Mouse (Mus musculus) CH12.LX (cell line): ENCODE measurements around the gene Myh11. TPM values are rescaled to one million over a fixed set of nuclear protein-coding genes. Genes with fewer than 3 reads are reported as not detected.

ENCODE experiments used
- DNase-seq: peaks from one replicate; pipeline ENCODE4 v3.0.0-alpha.2; 2013; ENCODE audit errors: extremely low read depth
- H3K27ac ChIP-seq: 2 replicates; pipeline ENCODE4 v1.5.1; 2012; ENCODE audit warnings: low read depth, mild to moderate bottlenecking, control low read depth, moderate library complexity; ENCODE audit not compliant: insufficient read depth
- H3K27me3 ChIP-seq: replicated peaks from 2 replicates; pipeline ENCODE3; 2012; ENCODE audit warnings: inconsistent platforms
- H3K36me3 ChIP-seq, 2 experiments: replicated peaks in 1 of 2; 2 replicates each; pipeline versions ENCODE3 to v1.6.1; 2012; ENCODE audit warnings: inconsistent platforms in 1 of 2, low read length in 1 of 2, mild to moderate bottlenecking in 1 of 2, mixed read lengths in 1 of 2, moderate library complexity in 1 of 2; ENCODE audit not compliant: control insufficient read depth in 1 of 2, insufficient read depth in 1 of 2
- H3K4me1 ChIP-seq, 2 experiments: 2 replicates each; pipeline ENCODE4 v1.6.1; 2012; ENCODE audit warnings: inconsistent platforms in 1 of 2, moderate library complexity in 1 of 2; ENCODE audit not compliant: insufficient read depth in 2 of 2, control insufficient read depth in 1 of 2
- H3K4me2 ChIP-seq: 2 replicates; pipeline ENCODE4 v1.6.1; 2012; ENCODE audit warnings: low read depth, mild to moderate bottlenecking, control low read depth; ENCODE audit not compliant: poor library complexity, insufficient read depth, severe bottlenecking
- H3K4me3 ChIP-seq, 3 experiments: fragments of 150-350 bp in 1 of 3; sonication (generic) in 1 of 3; replicated peaks in 1 of 3; 2 replicates each; pipeline versions ENCODE3 to v1.5.1; 2011 to 2012; ENCODE audit warnings: low read depth in 2 of 3, low read length in 2 of 3, mild to moderate bottlenecking in 2 of 3, moderate library complexity in 2 of 3, control low read depth in 1 of 3, improper control_type of control experiment in 1 of 3, inconsistent platforms in 1 of 3, mixed read lengths in 1 of 3; ENCODE audit not compliant: poor library complexity in 1 of 3
- H3K79me2 ChIP-seq: replicated peaks from 2 replicates; pipeline ENCODE4 v1.6.1; 2012; ENCODE audit warnings: mild to moderate bottlenecking, moderate library complexity; ENCODE audit not compliant: control insufficient read depth, poor library complexity, insufficient read depth, severe bottlenecking; ENCODE audit errors: extremely low read depth
- H3K9ac ChIP-seq: 2 replicates; pipeline ENCODE4 v1.6.1; 2012; ENCODE audit warnings: low read depth, mild to moderate bottlenecking, control low read depth, moderate library complexity; ENCODE audit not compliant: insufficient read depth
- H3K9me3 ChIP-seq: replicated peaks from 2 replicates; pipeline ENCODE3; 2012; ENCODE audit warnings: low read length, inconsistent platforms, mixed read lengths
- BHLHE40 ChIP-seq: IDR thresholded peaks from 2 replicates; pipeline ENCODE4 v1.6.1; 2011; ENCODE audit warnings: mild to moderate bottlenecking, low read depth, low read length, improper control_type of control experiment
- E2F4 ChIP-seq: IDR thresholded peaks from 2 replicates; pipeline ENCODE4 v1.6.1; 2011; ENCODE audit warnings: low read depth, low read length, improper control_type of control experiment; ENCODE audit not compliant: insufficient replicate concordance
- EP300 ChIP-seq: IDR thresholded peaks from 2 replicates; pipeline ENCODE4 v1.6.1; 2011; ENCODE audit warnings: low read length, improper control_type of control experiment
- ETS1 ChIP-seq: conservative IDR thresholded peaks from 2 replicates; pipeline ENCODE4 v1.6.1; 2012; ENCODE audit warnings: low read depth, mild to moderate bottlenecking, inconsistent platforms, low read length, improper control_type of control experiment, moderate library complexity
- IRF4 ChIP-seq: IDR thresholded peaks from 2 replicates; pipeline ENCODE4 v1.6.1; 2014; ENCODE audit warnings: low read depth, mild to moderate bottlenecking, inconsistent platforms, low read length, improper control_type of control experiment
- JUND ChIP-seq: conservative IDR thresholded peaks from 2 replicates; pipeline ENCODE4 v1.6.1; 2011; ENCODE audit warnings: low read depth, low read length, improper control_type of control experiment
- KAT2A ChIP-seq: IDR thresholded peaks from 2 replicates; pipeline ENCODE4 v1.6.1; 2012; ENCODE audit warnings: low read length, improper control_type of control experiment, inconsistent platforms; ENCODE audit not compliant: insufficient replicate concordance
- MAFK ChIP-seq: IDR thresholded peaks from 2 replicates; pipeline ENCODE4 v1.6.1; 2011; ENCODE audit warnings: low read length, improper control_type of control experiment; ENCODE audit not compliant: insufficient replicate concordance
- MEF2A ChIP-seq: IDR thresholded peaks from 2 replicates; pipeline ENCODE4 v1.6.1; 2014; ENCODE audit warnings: low read depth, mild to moderate bottlenecking, inconsistent platforms, low read length, improper control_type of control experiment, borderline replicate concordance
- MXI1 ChIP-seq: IDR thresholded peaks from 2 replicates; pipeline ENCODE4 v1.6.1; 2011; ENCODE audit warnings: mild to moderate bottlenecking, low read depth, low read length, improper control_type of control experiment
- NRF1 ChIP-seq: IDR thresholded peaks from 2 replicates; pipeline ENCODE4 v1.6.1; 2014; ENCODE audit warnings: low read depth, mild to moderate bottlenecking, inconsistent platforms, low read length, improper control_type of control experiment, moderate library complexity
- PAX5 ChIP-seq: IDR thresholded peaks from 2 replicates; pipeline ENCODE4 v1.6.1; 2012; ENCODE audit warnings: low read length, inconsistent platforms, mixed read lengths
- TBP ChIP-seq: conservative IDR thresholded peaks from 2 replicates; pipeline ENCODE4 v1.6.1; 2011; ENCODE audit warnings: low read depth, low read length, improper control_type of control experiment
- TCF12 ChIP-seq: IDR thresholded peaks from 2 replicates; pipeline ENCODE4 v1.6.1; 2014; ENCODE audit warnings: low read depth, mild to moderate bottlenecking, inconsistent platforms, low read length, improper control_type of control experiment
- UBTF ChIP-seq: IDR thresholded peaks from 2 replicates; pipeline ENCODE4 v1.6.1; 2012; ENCODE audit warnings: low read depth, mild to moderate bottlenecking, inconsistent platforms, low read length, improper control_type of control experiment, moderate library complexity
- ZMIZ1 ChIP-seq: IDR thresholded peaks from 2 replicates; pipeline ENCODE4 v1.6.1; 2012; ENCODE audit warnings: low read depth, mild to moderate bottlenecking, inconsistent platforms, low read length, improper control_type of control experiment
- ZNF384 ChIP-seq: IDR thresholded peaks from 2 replicates; pipeline ENCODE4 v1.6.1; 2012; ENCODE audit warnings: low read depth, low read length, improper control_type of control experiment, inconsistent platforms
- dilution Hi-C: fragments of 300-500 bp; cut with MboI; formaldehyde crosslinking; loops from 2 replicates; pipeline ENCODE4 v1.14.3; 2020; ENCODE audit warnings: low sequenced_read_pairs; ENCODE audit not compliant: extremely low pct_unique_long_range_greater_than_20kb, extremely low pct_ligation_motif_present
- in situ Hi-C: fragments of 300-500 bp; cut with MboI; formaldehyde crosslinking; loops from 3 replicates; pipeline ENCODE4 v1.14.3; 2019; ENCODE audit warnings: low sequenced_read_pairs, low pct_ligation_motif_present, low pct_unique_long_range_greater_than_20kb, mixed read lengths
- polyA plus RNA-seq: library from polyadenylated mRNA; unstranded; fragments of >175 nt; gene quantifications from 2 replicates; pipeline ENCODE4 v1.2.1, GENCODE M21; 2012; ENCODE audit warnings: low read depth; ENCODE audit not compliant: insufficient read length
- total RNA-seq, 2 experiments: library from RNA; depleted of rRNA; stranded (reverse); fragments of 300-350 nt in 1 of 2; fragments of >200 nt in 1 of 2; gene quantifications; 2 replicates each; pipeline ENCODE4 v1.2.3; 2012 to 2014

Gene Myh11
- total and polyA plus RNA-seq, 3 experiments: 0.04 to 0.06 (median 0.04) TPM

DNA sequence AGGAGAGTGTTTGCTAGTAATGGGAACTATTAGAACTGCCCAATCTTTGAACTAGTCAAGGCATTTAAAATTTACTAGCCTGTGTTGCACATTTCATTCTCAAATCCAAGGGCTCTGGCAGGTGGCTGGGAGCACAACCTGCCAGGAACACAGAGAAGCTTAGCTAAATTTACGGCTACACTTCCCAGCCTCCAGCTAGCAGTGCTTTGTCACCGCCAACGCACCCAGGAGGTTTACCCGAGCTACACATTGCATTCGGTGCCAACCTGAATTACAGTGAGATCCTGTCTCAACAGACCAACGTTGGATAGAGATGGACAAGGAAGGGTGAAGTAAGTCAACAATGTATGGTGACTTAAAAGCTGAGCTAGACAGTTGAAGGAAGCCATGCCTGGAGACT, 27.9 kb downstream of the Myh11 start:
- Histone ChIP-seq H3K9ac (no peak overlapping the region), H3K4me2 (no peak overlapping the region), H3K79me2 (no peaks in the 10 kb centered on the region), H3K4me3 (no peak overlapping the region), H3K36me3 (no peaks in the 10 kb centered on the region), H3K9me3 (no peaks in the 10 kb centered on the region), H3K27me3 (no peaks in the 10 kb centered on the region), H3K27ac (no peak overlapping the region), H3K4me1 (peaks cover 3 to 13% of the 10 kb centered on the region in 2 experiments; a peak in 3 of 4 replicates)
- in situ Hi-C loops (no loop called here), dilution Hi-C loops (no loop called here)
- no peak for TF ChIP-seq PAX5
- TF ChIP-seq E2F4: no peak
- TF ChIP-seq ZMIZ1: no peak
- TF ChIP-seq UBTF: no peak
- no peak for TF ChIP-seq ZNF384
- no peak for TF ChIP-seq MEF2A
- DNase-seq: no peak

DNA sequence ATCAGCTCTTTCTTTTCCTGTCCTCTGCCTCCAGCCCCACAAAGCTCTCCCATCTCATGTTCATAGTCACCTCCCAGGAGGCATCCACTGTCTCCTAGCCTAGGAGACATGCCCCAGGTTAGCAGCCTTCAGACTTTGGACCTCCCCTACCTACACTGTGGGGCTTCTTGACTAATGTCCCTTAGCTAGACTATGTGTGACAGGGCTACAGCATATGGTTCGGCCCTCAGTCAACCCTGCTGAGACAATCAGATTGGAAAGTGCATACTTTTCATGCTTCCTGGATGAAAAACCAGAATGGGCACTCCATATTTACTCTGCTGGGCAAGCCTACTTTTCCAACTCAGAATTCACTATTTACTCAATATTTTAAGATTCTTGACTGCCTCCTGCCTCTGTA, 28.8 kb downstream of the Myh11 start:
- dilution Hi-C loops: no loop called here
- Histone ChIP-seq H3K27ac (no peak overlapping the region), H3K4me1 (peaks cover 3 to 13% of the 10 kb centered on the region in 2 experiments; a peak in 3 of 4 replicates), H3K36me3 (no peaks in the 10 kb centered on the region), H3K27me3 (no peaks in the 10 kb centered on the region), H3K4me3 (no peak overlapping the region), H3K9ac (no peak overlapping the region), H3K4me2 (no peak overlapping the region), H3K79me2 (no peaks in the 10 kb centered on the region), H3K9me3 (no peaks in the 10 kb centered on the region)
- DNase-seq: no peak
- in situ Hi-C loops: no loop called here
- TF ChIP-seq NRF1 (no peak), ETS1 (no peak), IRF4 (no peak), BHLHE40 (no peak), MXI1 (no peak), MAFK (no peak), TCF12 (no peak), ZNF384 (no peak), ZMIZ1 (no peak), EP300 (no peak), TBP (no peak), KAT2A (no peak), E2F4 (no peak), JUND (no peak)
